Mouse (Mus musculus): ENCODE data around the gene Pcnx3. TPM values are rescaled to one million over a fixed set of nuclear protein-coding genes. Genes with fewer than 3 reads are reported as not detected.

Gene Pcnx3
- total RNA-seq, 2 experiments from 2014 or later = 17.8 to 18.0 TPM

DNA sequence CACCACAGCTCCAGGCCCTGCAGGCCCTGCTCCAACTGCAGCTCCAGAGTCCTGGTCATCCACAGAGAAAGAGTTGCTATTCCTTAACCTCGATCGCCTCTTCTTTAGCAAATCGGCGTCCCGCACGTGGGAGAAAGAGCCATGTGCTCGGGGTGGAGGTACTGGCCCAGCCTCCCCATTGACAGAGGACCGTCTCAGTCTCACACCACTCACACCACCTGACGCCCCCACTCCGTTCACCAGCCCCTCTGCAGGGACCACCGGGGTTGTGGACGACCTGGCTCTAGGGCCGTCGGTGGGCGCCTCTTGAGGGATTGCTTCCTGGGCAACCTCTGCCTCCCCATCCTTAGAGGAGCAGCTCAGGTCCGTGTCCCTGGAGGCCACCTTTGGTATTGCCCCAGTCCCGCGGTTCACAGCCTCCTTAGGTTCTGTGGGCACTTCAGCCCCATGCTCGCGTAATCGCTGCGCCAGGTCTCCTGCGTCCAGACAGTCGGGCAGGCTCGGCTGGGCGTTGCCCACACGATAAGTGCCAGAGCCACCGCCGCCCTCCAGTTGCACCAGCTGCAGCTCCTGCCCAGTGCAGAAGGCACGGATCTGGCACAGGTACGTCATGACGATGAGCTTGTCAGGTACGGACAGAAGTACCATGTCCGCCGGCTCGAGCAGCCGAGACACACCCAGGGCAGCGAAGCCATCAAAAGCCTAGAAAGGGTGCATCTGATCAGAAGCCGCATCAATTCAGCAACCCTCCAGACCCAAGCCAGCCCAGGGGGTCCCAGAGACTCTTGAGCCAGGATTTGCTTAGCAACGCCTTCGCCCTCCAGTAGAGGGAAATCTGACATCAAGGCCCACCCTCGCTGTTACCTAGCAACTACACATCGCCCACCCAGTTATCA lies 27.3 kb upstream of the Pcnx3 start:
- intact Hi-C loops (cut with DNase I) = no loop called here
- no peak for DNase-seq (ENCODE audit: low spot score)

DNA sequence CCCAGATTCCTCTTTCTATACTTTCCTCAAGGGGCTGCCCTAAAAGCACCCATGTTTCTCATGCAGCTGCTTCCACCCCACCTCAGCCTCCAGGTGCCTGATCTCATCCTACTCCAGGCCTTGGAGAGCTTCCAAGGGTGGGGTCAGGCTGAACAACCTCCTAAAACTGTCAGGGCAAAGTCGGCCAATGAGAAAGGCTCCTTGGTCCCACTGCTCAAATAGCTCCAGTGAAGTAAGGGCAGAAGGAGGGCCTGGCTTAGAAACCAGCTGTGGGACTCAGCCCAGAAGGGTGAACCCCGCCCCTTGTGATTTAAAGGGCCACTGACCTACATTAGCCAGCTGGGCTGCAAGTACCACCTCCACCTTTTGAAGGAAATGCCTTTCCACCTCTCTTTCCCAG lies 25.0 kb upstream of the Pcnx3 start:
- DNase-seq (ENCODE audit: low spot score) = peak; percentile 67
- intact Hi-C loops (cut with DNase I) = loop anchor here (5.0 kb wide), 1 partner anchor 164 kb away; the partner anchor contains the start of genes Frmd8 and Slc25a45

DNA sequence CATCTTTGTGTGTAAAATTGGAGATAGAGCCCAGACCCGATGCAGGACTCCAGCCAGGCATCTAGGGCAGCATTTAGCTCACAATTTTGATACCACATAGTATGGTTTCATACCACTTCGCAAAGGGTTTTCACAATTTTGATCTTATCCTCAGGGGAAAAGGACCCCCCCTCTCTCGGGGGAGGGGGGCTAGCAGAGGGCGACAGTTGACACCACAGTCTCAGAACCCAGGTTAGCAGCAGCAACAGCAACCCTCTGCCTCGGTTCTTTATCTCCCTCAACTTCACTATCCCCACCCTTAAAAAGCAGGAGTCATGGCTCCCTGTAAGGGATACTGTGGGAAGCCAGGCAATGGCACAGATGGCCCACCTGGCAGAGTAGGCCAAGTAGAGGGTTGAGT lies 24.5 kb upstream of the Pcnx3 start:
- intact Hi-C loops (cut with DNase I) = loop anchor here (5.0 kb wide), 1 partner anchor 164 kb away; the partner anchor contains the start of genes Frmd8 and Slc25a45
- no peak for DNase-seq (ENCODE audit: low spot score)

DNA sequence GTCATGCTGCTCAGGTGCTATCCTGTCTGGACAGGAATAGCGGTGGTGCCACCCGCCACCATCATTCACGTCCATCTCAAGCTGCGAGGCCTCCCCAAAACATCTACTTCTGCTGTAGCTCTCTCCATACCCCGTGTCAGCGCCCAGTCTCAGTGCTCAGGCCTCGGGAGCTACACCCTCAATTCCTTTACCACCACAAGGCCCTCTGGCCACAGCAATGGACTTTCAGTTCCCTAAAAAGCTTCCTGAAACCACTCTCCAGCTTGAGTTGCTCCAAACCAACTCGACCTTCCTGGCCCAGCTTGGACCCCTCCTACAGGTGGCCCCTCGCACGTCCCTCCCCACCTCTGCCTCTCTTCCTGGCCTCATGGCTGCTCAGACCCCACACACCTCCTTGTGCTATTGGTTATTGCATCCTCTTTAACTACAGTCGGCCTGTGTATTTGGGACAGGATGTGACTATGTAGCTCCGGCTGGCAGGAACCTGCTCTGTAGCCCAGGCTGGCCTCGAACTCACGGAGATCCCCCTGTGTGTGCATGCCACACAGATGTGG lies 23.3 kb upstream of the Pcnx3 start:
- DNase-seq (ENCODE audit: low spot score) = no peak
- intact Hi-C loops (cut with DNase I) = loop anchor here (1.0 to 5.0 kb wide), 4 partner anchors 16 to 165 kb away; partner anchors contain the start of genes Frmd8 and Slc25a45

DNA sequence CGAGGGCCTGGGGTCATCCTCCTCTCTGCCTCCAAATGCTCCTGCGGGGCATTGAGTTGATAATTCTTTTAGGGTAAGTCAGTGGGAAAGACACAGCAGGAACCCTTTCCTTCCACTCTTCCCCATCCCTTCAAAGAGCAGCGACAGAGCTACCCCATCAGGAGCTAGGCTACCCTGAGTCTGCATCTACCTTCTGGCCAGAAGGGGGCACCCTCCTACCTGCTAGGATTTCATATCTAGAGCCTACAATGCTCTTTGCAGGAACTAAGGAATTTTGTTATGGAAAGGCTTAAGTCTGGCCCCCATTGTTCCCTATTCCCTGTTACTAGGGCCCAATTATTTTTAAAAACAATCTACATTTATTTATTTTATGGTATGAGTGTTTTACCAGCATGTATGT lies 22.5 kb upstream of the Pcnx3 start:
- intact Hi-C loops (cut with DNase I) = loop anchor here (1.0 to 5.0 kb wide), 4 partner anchors 17 to 166 kb away; partner anchors contain the start of genes Frmd8 and Slc25a45
- DNase-seq (ENCODE audit: low spot score) = no peak

DNA sequence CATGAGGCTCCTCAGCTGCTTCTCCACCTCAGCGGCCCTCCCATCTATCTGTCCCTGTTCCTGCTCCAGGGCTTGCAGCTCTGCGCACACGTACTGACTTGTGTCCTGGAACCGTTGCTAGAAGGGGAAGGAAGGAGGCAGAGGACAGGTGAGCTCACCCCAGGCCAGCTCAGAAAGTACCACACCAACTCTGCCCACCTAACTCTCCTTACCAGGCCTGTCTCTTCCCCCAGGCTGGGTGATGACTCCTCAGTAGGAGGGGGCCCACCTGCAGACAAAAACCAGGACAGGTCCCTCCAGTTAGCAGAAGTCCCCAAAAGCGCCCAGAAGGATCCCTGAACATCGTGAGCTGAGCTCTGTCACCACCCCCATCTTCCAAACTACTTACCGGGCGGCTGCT lies 21.9 kb upstream of the Pcnx3 start:
- intact Hi-C loops (cut with DNase I) = loop anchor here (2.0 to 5.0 kb wide), 2 partner anchors 18 to 167 kb away; partner anchors contain the start of genes Frmd8 and Slc25a45

DNA sequence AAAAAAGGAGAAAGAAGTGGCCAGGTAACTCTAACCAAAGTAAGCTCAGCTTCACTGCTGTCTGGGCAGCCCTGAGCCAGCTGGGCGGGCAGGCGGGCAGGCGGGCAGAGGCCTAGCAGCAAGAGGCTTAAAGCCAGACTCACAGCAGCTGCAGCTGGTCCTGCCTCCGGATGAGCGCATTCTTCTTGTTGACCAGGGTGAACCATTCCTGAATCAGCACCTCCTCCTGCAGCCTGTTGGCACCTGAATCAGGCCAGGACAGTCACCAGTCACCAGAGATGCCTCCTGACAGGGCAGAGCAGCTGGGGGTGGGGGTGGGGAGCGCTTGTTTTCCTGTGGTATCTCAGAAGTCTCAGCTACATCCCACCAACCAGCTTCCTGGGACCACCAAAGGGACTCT lies 21.4 kb upstream of the Pcnx3 start:
- intact Hi-C loops (cut with DNase I) = loop anchor here (2.0 to 5.0 kb wide), 2 partner anchors 17 to 167 kb away; partner anchors contain the start of genes Frmd8 and Slc25a45
- DNase-seq (ENCODE audit: low spot score) = no peak

More for the DNA sequence above, 21.9 kb upstream of the Pcnx3 start:
- DNase-seq (ENCODE audit: low spot score) = no peak

DNA sequence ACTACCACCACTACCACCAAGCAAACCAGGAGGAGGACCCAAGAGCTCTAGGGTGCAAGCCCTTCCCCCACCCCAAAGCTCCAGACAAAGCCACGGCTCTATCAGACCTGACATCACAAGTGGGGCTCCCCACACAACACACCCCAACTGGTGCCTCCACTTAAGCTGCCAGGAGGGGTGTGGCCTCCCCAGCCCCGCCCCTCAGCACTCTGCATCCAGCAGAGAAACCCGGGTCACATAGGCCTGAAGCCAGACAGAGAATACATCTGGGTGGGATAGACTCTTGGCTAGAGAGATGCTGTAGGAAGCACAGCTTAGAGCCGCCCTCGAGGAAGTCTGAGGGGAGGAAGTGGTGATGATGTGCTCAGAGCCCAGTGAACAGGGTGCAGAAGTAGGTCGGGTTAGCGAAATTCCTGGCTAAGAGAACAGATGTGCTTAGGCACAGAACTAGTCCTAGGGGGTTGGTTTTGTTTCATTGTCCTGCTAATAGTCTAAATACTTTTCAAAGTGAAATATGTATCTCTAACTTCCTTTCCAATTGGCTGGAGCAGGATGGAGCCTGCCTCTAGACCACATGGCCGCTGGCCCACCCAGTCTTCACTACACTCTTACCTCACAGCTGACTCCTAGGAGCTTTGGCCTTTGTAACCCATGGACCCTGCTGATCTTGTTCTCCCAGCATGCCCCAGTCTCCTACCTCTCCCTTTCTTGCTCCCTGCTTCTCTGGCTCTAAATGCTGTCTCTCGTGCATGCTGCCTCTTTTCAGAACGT lies 16.3 kb upstream of the Pcnx3 start:
- intact Hi-C loops (cut with DNase I) = no loop called here
- DNase-seq (ENCODE audit: low spot score) = no peak

DNA sequence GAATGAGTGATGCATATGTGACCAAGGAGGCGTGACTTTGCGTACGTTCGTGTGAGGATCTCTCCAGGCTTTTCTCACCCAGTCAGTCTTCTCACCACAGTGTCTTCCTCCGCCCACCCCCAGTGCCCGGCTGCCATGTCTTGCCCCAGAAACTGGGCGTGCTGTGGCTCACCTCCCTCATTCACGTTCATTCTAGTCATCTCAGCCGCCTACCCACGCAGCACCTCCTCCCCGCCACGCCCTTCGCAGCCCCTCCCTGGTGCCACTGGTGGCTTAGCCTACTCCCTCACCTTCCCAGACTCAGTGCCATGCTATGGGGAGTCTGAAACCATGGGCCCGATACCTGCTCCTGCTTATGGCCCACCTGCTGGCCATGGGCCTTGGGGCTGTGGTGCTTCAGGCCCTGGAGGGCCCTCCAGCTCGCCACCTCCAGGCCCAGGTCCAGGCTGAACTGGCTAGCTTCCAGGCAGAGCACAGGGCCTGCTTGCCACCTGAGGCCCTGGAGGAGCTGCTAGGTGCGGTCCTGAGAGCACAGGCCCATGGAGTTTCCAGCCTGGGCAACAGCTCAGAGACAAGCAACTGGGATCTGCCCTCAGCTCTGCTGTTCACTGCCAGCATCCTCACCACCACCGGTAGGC lies 15.6 kb upstream of the Pcnx3 start, which contains the start of gene Kcnk7:
Gene Kcnk7, plus strand, starts transcription at position 205 of the 638 bp plus-strand sequence.
- intact Hi-C loops (cut with DNase I) = no loop called here
- no peak for DNase-seq (ENCODE audit: low spot score)

DNA sequence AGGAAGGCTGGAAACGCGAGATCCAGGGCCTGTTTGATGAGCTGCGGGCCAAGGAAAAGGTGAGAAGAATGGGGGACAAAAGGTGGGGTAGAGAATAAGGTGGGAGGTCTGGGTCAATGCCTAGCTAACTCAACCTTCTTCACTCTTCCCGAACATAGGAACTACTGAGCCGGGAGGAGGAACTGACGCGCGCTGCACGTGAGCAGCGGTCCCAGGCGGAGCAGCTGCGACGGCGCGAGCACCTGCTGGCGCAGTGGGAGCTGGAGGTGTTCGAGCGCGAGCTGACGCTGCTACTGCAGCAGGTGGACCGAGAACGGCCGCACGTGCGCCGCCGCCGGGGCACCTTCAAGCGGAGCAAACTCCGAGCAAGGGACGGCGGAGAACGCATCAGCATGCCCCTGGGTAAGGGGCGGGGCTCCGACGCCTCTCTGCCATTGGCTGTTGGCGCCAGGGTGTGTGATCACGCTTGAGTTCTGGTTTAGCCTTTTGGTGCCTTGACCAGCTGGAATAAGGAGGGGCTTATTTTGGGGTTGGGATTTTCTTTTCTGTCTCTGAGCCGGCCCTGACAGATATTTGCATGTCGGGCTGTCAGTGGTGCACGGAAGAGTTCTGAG lies 7.2 kb upstream of the Pcnx3 start:
- intact Hi-C loops (cut with DNase I) = no loop called here
- DNase-seq (ENCODE audit: low spot score) = no peak

DNA sequence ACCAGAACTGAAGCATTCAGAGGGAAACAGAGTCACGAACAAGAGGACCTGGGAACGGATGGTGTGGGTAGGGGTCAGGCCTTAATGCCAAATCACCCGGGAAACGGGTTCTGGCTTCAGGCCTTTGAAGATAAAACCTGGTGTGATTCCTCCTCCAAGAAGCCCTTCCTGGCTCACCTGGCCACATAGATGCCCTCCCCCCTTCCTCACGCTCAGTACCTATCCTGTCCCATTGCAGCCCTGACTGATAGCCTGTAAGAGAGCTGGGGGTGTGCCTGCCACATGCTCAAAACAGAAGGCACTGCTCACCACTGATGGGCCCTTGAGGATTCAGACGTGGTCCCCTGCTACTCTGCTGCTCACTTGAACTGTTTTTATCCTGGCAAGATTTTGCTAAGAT lies 5.1 kb upstream of the Pcnx3 start:
- DNase-seq (ENCODE audit: low spot score) = no peak
- intact Hi-C loops (cut with DNase I) = loop anchor here (2.0 kb wide), 2 partner anchors 17 to 55 kb away; no protein-coding TSS in a partner anchor

DNA sequence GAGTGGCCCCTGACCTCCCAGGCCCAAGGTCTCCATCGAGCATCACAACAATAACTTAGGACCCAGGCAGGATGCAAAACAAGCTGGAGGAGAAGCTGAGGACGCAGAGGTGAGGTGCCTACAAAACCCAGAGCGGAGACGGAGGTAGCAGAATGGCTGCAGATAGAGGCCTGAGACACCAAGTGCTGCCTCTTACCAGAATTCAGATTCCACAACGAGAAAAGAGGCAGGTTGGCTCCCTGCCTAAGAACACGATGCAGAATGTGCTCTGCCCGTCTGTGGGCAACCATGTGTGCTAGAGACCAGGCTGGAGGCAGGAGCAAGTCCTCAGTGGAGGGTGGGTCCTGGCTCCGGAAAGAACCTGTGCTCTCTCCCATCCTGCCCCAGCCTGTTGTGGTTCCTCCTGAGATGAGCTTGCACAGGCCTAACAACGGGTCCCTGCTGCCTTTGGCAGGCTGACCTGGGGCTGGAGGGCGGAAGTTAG lies 4.2 kb upstream of the Pcnx3 start:
- DNase-seq (ENCODE audit: low spot score) = no peak
- intact Hi-C loops (cut with DNase I) = loop anchor here (2.0 kb wide), 2 partner anchors 18 to 54 kb away; no protein-coding TSS in a partner anchor

DNA sequence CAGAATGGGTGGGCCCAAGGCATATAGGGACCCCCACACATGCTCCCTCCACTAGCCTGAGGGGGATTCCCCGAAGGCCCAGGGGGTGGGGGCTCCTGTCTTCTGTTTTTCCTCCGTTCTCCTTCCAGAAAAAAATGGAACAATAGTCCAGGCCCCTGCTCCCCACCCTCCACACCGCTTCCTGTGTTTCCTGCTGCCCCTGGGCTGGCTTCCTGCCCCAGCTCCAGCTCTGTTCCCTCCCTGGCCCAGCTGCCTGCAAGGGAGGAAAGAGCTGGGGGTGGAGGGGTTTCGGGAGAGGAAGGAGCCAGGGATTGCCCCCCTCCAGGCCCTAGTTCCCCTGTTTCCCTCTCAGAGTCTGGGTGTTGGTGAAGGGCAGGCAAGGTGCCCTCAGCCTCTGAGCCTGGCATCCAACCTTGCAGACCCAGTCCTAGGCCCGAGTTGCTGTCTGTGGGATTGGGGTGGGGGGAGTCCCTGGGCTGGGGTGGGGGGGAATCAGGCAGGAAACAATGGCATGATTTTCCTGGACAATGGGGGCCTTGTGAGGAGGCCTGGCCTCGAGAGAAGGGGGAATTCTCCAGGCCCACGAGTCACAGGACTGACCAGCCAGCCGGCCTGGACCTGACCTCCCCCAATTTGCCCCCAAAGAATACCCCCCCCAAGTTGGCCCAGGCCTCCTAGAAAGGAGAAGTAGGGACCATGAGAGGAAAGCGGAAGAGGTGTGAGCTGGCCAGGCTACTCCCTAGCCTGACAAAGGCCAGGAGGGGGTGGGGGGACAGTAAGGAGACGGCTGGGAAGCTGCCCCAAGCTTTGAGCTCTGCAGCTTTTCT lies 3.6 kb upstream of the Pcnx3 start:
- intact Hi-C loops (cut with DNase I) = loop anchor here (2.0 kb wide), 2 partner anchors 19 to 53 kb away; no protein-coding TSS in a partner anchor
- peak; percentile 78 for DNase-seq (ENCODE audit: low spot score)

DNA sequence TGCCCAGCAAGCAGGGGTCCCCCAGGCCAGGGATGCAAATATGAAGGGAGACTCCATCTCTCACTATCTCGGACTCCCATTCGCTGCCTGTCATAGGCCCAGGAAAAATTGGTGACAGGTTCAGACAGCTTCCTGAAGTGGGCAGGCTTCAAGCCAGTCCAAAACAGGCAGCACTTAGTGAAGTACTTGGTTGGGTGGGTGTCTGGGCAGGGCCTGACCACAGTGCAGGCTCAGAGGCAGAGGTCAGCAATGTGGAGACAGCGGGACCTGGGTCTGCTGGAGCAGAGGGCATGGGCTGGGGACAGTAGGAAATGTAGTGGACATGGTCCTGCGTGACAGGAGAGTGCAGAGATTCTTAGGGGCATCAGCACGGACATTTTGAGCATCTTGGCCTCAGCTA lies 2.9 kb upstream of the Pcnx3 start:
- intact Hi-C loops (cut with DNase I) = loop anchor here (1.0 kb wide), 1 partner anchor 36 kb away; no protein-coding TSS in a partner anchor
- no peak for DNase-seq (ENCODE audit: low spot score)

DNA sequence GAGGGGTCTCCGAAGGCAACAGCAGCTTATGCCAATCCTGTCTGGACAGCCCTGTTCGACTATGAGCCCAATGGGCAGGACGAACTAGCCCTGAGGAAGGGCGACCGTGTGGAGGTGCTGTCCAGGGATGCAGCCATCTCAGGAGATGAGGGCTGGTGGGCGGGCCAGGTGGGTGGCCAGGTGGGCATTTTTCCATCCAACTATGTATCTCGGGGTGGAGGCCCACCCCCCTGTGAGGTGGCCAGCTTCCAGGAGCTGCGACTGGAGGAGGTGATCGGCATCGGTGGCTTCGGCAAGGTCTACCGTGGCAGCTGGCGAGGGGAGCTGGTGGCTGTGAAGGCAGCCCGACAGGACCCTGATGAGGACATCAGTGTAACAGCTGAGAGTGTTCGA lies 1.6 kb upstream of the Pcnx3 start:
- intact Hi-C loops (cut with DNase I) = no loop called here
- DNase-seq (ENCODE audit: low spot score) = no peak

DNA sequence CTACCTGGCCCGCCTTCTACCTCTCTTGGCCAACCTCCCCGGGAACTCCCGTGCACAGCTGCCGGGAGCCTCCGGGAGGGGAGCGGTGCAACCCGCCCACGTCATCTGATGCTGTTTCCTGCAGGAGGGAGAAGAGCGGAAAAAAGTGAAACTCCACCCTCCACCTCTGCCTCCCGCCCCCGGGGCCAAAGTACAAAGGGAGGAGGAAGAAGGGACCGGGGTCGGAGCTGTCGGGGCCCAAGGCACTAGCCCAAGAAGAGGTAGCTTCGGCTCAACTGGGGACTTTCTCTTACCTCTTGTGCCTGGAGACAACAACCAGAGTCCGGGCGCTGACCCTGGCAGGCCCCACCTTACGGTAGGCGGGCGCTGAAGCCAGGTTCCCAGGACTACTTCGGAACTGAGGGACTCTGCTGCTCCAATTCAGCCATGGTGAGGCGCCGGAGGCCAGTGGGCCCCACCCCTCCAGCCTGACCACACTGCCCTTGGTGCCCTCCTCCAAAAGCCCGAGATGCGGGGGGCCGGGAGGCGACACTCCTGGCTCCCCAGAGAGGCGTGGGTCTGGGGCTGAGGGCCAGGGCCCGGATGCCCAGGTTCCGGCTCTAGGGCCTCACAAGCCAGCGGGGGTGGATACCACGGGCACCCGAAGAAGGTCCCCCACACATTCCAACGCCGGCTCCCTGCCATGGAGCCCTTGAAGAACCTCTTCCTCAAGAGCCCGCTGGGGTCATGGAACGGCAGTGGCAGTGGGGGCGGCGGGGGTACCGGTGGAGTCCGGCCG lies 1.0 kb upstream of the Pcnx3 start:
- peak; percentile 89 for DNase-seq (ENCODE audit: low spot score)
- intact Hi-C loops (cut with DNase I) = no loop called here

DNA sequence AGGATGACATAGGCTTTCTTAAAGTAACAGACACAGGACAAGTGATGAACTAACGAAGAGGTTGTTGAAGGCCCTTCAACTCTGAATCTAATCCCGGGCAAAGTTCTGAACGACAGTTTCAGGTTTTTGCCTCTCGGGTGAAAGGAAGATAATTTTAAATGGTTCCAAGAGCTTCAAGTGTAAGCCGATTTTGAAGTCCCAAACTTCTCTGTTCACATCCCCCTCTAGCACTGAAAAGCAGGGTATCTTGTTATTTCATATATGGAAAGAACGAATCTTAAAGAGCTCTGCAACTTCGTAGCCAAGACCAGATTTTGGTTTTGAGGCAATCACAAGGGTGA lies 350 bp upstream of the Pcnx3 start:
- no peak for DNase-seq (ENCODE audit: low spot score)
- intact Hi-C loops (cut with DNase I) = no loop called here

All from heart, postnatal 25 days (tissue).